Mouse (Mus musculus) olfactory bulb, adult 2 months (tissue): ENCODE measurements at regions not wholly inside any gene's neighbourhood (a gene's known extent, or its start where the extent isn't known, plus 50 kb on each side); places are given as distances from the start of the nearest gene placed in this dataset.

Experiments
- CTCF ChIP-seq: fragments of 200-500 bp; IDR thresholded peaks from 2 replicates; pipeline ENCODE4 v1.5.1; 2012; ENCODE audit warnings: low read depth, mild to moderate bottlenecking, low read length, moderate library complexity; ENCODE audit not compliant: insufficient read depth
- POLR2A ChIP-seq: fragments of 200-500 bp; IDR thresholded peaks from 2 replicates; pipeline ENCODE4 v1.6.1; 2012; ENCODE audit warnings: mild to moderate bottlenecking, low read depth, low read length, moderate library complexity; ENCODE audit not compliant: insufficient read depth

DNA sequence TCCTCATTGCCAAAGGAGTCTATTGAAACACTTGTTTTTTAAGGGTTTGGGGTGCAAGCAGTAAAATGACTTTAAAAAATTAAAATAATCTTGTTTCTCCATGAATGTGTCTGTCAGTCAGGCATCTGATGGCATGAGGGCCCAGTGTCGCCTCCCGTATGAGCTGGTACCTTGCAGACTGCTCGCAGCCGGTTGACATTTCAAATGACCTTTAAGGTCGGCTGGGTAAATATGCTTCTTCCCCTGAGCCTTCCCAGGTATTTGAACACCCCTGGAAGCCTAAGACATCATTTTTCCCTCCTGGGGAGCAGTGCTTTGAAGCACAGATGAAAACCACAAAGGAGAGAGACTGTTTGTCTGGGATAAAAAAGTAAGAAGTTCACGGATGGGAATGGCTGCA is 52.2 kb upstream of the Lclat1 start:
- no peak for TF ChIP-seq POLR2A
- TF ChIP-seq CTCF = no peak
